Mouse (Mus musculus) myocyte (in vitro differentiated cells): ENCODE results near the gene Ppp1r10. TPM values are rescaled to one million over a fixed set of nuclear protein-coding genes. Genes with fewer than 3 reads are reported as not detected.
A peak's percentile ranks its signal among the peaks of the same experiment; 100 is the strongest.
"Not testable (repeated sequence)": the region's sequence is repeated elsewhere in the genome, so short reads cannot be mapped to it uniquely, and the experiment has no call there.

Experiments used
- H3K27me3 ChIP-seq: one replicate; pipeline ENCODE4 v1.6.1; 2011; ENCODE audit not compliant: control insufficient read depth, insufficient read depth, insufficient read length
- H3K36me3 ChIP-seq: one replicate; pipeline ENCODE4 v1.6.1; 2011; ENCODE audit not compliant: control insufficient read depth, insufficient read depth
- H3K4me2 ChIP-seq: one replicate; pipeline ENCODE4 v1.6.1; 2011; ENCODE audit warnings: low read depth, control low read depth
- H3K4me3 ChIP-seq: one replicate; pipeline ENCODE4 v1.5.1; 2011; ENCODE audit warnings: mild to moderate bottlenecking, control low read depth, moderate library complexity
- H3K79me2 ChIP-seq: one replicate; pipeline ENCODE4 v1.6.1; 2011; ENCODE audit not compliant: control insufficient read depth, insufficient read depth
- H3ac ChIP-seq: one replicate; pipeline ENCODE4 v1.6.1; 2011; ENCODE audit not compliant: control insufficient read depth, insufficient read length
- CEBPB ChIP-seq: IDR thresholded peaks from 2 replicates; pipeline ENCODE4 v1.6.1; 2011; ENCODE audit warnings: mild to moderate bottlenecking, moderate library complexity; ENCODE audit not compliant: poor library complexity, insufficient read depth, severe bottlenecking
- E2F4 ChIP-seq: IDR thresholded peaks from one replicate; pipeline ENCODE4 v1.6.1; 2011; ENCODE audit warnings: mild to moderate bottlenecking, control low read depth, moderate library complexity; ENCODE audit not compliant: insufficient read depth
- MAX ChIP-seq: IDR thresholded peaks from one replicate; pipeline ENCODE4 v1.6.1; 2011; ENCODE audit warnings: low read depth, mild to moderate bottlenecking, control low read depth
- MYOD1 ChIP-seq, 3 experiments: IDR thresholded peaks; one replicate each; pipeline ENCODE4 v1.6.1; 2011; ENCODE audit warnings: control low read depth in 2 of 3, low read depth in 2 of 3, mild to moderate bottlenecking in 2 of 3, moderate library complexity in 1 of 3; ENCODE audit not compliant: insufficient read length in 2 of 3, control insufficient read depth in 1 of 3
- MYOG ChIP-seq, 3 experiments: IDR thresholded peaks; one replicate each; pipeline ENCODE4 v1.6.1; 2011; ENCODE audit warnings: control low read depth in 2 of 3, low read depth in 2 of 3, mild to moderate bottlenecking in 2 of 3; ENCODE audit not compliant: insufficient read length in 2 of 3, control insufficient read depth in 1 of 3, insufficient read depth in 1 of 3
- POLR2A ChIP-seq: IDR thresholded peaks from one replicate; pipeline ENCODE4 v1.6.1; 2011; ENCODE audit warnings: low read depth, mild to moderate bottlenecking, control low read depth, moderate library complexity; ENCODE audit not compliant: insufficient read length
- POLR2AphosphoS2 ChIP-seq: IDR thresholded peaks from one replicate; pipeline ENCODE4 v1.6.1; 2011; ENCODE audit warnings: low read depth, control low read depth; ENCODE audit not compliant: insufficient read length
- REST ChIP-seq: IDR thresholded peaks from one replicate; pipeline ENCODE4 v1.6.1; 2011; ENCODE audit warnings: mild to moderate bottlenecking, control low read depth, moderate library complexity; ENCODE audit not compliant: insufficient read depth, insufficient read length
- SRF ChIP-seq: IDR thresholded peaks from one replicate; pipeline ENCODE4 v1.6.1; 2011; ENCODE audit warnings: low read depth; ENCODE audit not compliant: control insufficient read depth, insufficient read length
- TCF12 ChIP-seq: IDR thresholded peaks from one replicate; pipeline ENCODE4 v1.6.1; 2011; ENCODE audit warnings: mild to moderate bottlenecking, control low read depth; ENCODE audit not compliant: poor library complexity, insufficient read depth, severe bottlenecking
- TCF3 ChIP-seq: IDR thresholded peaks from one replicate; pipeline ENCODE4 v1.6.1; 2011; ENCODE audit warnings: low read depth, control low read depth; ENCODE audit not compliant: insufficient read length
- USF1 ChIP-seq: IDR thresholded peaks from one replicate; pipeline ENCODE4 v1.6.1; 2011; ENCODE audit warnings: low read depth, mild to moderate bottlenecking, control low read depth, moderate library complexity
- polyA plus RNA-seq: library from polyadenylated mRNA; unstranded; fragments of >200 nt; fragmentation: generic; extraction: Trizol; gene quantifications from one replicate; pipeline ENCODE4 v1.2.1, GENCODE M21; 2012; ENCODE audit warnings: missing spikeins

The Ppp1r10 gene
- polyA plus RNA-seq, 1 experiment = 32.9 TPM

- TF ChIP-seq REST (no peak), USF1 (no peak)
- H3K79me2 ChIP-seq = no peaks in the 10 kb centered on the region
- H3K27me3 ChIP-seq = no peaks in the 10 kb centered on the region
- H3K36me3 ChIP-seq = no peaks in the 10 kb centered on the region
- no peak overlapping the region for H3K4me3 ChIP-seq
- no peak overlapping the region for H3K4me2 ChIP-seq
- no peak overlapping the region for H3ac ChIP-seq
These were observed 22.9 kb downstream of the Ppp1r10 start for GRCm38 (mm10) chr17:35939108-35939507.

- Histone ChIP-seq H3K27me3 (no peaks in the 10 kb centered on the region), H3K36me3 (no peaks in the 10 kb centered on the region), H3K4me3 (no peak overlapping the region), H3ac (no peak overlapping the region), H3K79me2 (no peaks in the 10 kb centered on the region), H3K4me2 (no peak overlapping the region)
- no peak for TF ChIP-seq MAX
- TF ChIP-seq SRF = no peak
- no peak for TF ChIP-seq MYOG (IDR thresholded peaks at IDR 0.05; ENCODE audit: control insufficient read depth in 1 of 3, insufficient read depth in 1 of 3, insufficient read length in 2 of 3, low read depth in 2 of 3)
- no peak for TF ChIP-seq CEBPB
- no peak for TF ChIP-seq USF1
- no peak for TF ChIP-seq POLR2A
- no peak for TF ChIP-seq REST
- no peak for TF ChIP-seq POLR2AphosphoS2
- no peak for TF ChIP-seq MYOD1 (IDR thresholded peaks at IDR 0.05; ENCODE audit: control insufficient read depth in 1 of 3, insufficient read length in 2 of 3, low read depth in 2 of 3)
- no peak for TF ChIP-seq E2F4
- no peak for TF ChIP-seq TCF12
- no peak for TF ChIP-seq TCF3
These were observed 23.7 kb downstream of the Ppp1r10 start for GRCm38 (mm10) chr17:35939941-35940340.

GRCm38 (mm10) chr17:35950946-35951345, 34.7 kb downstream of the Ppp1r10 start:
- not testable (repeated sequence) for H3K27me3 ChIP-seq, H3K79me2 ChIP-seq, H3ac ChIP-seq, H3K4me3 ChIP-seq, H3K36me3 ChIP-seq, H3K4me2 ChIP-seq

GRCm38 (mm10) chr17:35952559-35952958, 36.3 kb downstream of the Ppp1r10 start:
- H3K79me2 ChIP-seq, H3K4me3 ChIP-seq, H3K27me3 ChIP-seq, H3K4me2 ChIP-seq, H3ac ChIP-seq: not testable (repeated sequence)
- H3K36me3 ChIP-seq = peaks cover 10% of the 10 kb centered on the region

- Histone ChIP-seq H3K4me2 (no peak overlapping the region), H3K4me3 (no peak overlapping the region), H3K79me2 (no peaks in the 10 kb centered on the region), H3K36me3 (peaks cover 22% of the 10 kb centered on the region), H3ac (no peak overlapping the region), H3K27me3 (no peaks in the 10 kb centered on the region)
- no peak for TF ChIP-seq POLR2A
- TF ChIP-seq POLR2AphosphoS2 = peak; percentile 64
These were observed 38.4 kb downstream of the Ppp1r10 start for GRCm38 (mm10) chr17:35954665-35955064.

- TF ChIP-seq TCF3 (no peak), POLR2A (no peak), CEBPB (no peak), MYOD1 (IDR thresholded peaks at IDR 0.05; ENCODE audit: control insufficient read depth in 1 of 3, insufficient read length in 2 of 3, low read depth in 2 of 3) (no peak), MYOG (IDR thresholded peaks at IDR 0.05; ENCODE audit: control insufficient read depth in 1 of 3, insufficient read depth in 1 of 3, insufficient read length in 2 of 3, low read depth in 2 of 3) (no peak)
- Histone ChIP-seq H3K27me3 (no peaks in the 10 kb centered on the region), H3K79me2 (no peaks in the 10 kb centered on the region), H3K36me3 (peaks cover 40% of the 10 kb centered on the region), H3ac (no peak overlapping the region), H3K4me3 (no peak overlapping the region), H3K4me2 (no peak overlapping the region)
These were observed 42.4 kb downstream of the Ppp1r10 start for GRCm38 (mm10) chr17:35958533-35959223.
